Mouse (Mus musculus) T-helper 1 cell (primary cell): ENCODE results near the gene Kif13a.

Experiments used
- in situ Hi-C: fragments of 300-600 bp; cut with MboI, MseI; formaldehyde crosslinking; loops from one replicate; pipeline ENCODE4 v1.15.1; 2025; ENCODE audit warnings: high pct_unique_total_duplicates

Kif13a gene

DNA sequence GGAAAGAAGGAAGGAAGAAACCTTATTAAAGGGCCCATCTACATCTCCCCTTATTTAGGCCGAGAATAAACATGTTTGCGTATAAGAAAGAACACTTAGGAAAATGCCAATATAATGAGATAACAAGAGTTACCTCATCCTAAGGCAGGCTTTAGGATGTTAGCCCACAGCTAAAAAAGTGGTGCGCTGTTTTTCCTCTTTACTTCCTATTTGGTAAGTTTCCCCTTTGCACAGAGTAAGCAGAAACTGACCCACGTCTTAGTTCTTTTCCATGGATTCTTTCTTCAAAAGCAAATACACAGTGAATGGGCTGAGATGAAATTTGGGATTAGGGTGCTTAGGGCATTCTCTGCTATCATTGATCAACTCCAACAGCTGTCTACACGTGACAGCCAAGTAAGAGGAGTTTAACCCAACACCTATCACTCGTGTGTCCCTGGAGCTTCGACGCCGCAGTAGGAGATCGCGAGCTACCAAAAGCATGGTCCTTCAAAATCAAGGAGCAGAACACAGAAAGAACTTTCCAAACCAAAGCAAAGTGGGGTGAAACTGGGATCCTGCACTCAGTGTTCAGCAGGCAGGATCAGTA, 194.4 kb downstream of the Kif13a start:
- in situ Hi-C loops, result no loop called here

DNA sequence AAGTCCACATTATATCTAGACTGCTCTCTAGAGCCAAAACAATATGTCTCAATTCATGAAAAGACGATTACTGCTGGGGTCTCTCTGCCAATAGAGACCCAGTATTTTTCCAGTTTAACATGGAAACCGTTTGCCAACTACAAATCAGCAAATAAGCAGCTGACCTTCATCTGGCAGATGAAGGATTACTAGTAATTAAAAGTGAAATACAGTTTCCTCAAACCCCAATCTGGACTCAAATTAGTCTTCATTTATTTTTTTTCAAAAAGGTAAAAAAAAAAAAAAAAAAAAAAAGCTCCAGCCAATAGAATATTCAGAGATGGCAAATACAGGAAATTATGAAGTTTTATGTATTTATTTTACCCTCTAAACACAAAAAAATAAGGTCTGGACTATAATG, 199.7 kb downstream of the Kif13a start:
- in situ Hi-C loops, result no loop called here

DNA sequence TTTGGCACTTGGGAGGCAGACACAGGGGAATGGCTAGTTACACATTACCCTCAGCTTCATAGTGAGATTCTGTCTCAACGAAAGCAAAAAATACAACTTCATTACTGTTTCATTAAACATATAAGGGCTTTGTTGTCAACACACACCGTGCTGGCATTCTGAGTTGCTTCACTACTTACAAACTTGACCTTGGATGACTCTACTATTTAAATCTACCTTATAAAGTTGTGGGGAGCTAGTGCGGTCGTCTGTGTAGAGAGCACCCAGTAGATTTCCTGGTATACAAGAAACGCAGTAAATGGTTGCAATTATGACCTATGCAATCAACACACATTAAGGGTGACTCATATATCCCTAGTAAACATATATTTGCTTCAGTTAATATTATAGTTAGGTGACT, 201.3 kb downstream of the Kif13a start:
- in situ Hi-C loops, result no loop called here

DNA sequence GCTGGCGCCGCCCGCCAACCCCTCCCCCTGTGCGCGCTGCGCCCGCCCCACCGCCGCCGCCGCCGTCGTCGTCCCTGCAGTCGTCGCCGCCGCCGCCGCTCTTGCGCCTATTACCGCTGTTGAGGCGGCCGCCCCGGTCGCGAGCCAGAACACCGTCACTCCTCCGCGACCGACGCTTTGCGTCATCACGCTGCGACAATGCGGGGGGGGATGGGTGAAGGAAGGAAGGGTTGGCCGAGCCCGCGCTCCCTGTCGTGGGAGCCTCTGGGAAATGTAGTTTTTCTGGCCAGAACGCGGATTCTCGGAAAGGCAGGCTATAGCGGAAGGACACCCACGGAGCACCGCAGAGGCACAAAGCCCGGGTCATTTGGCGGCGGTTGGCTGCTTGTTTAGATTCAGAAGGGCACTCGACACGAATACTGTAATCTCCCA, 201.8 kb downstream of the Kif13a start, which contains the start of gene Nup153:
Nup153 (minus strand) TSS at position 104 of the 432 bp plus-strand sequence.
- in situ Hi-C loops, result no loop called here

DNA sequence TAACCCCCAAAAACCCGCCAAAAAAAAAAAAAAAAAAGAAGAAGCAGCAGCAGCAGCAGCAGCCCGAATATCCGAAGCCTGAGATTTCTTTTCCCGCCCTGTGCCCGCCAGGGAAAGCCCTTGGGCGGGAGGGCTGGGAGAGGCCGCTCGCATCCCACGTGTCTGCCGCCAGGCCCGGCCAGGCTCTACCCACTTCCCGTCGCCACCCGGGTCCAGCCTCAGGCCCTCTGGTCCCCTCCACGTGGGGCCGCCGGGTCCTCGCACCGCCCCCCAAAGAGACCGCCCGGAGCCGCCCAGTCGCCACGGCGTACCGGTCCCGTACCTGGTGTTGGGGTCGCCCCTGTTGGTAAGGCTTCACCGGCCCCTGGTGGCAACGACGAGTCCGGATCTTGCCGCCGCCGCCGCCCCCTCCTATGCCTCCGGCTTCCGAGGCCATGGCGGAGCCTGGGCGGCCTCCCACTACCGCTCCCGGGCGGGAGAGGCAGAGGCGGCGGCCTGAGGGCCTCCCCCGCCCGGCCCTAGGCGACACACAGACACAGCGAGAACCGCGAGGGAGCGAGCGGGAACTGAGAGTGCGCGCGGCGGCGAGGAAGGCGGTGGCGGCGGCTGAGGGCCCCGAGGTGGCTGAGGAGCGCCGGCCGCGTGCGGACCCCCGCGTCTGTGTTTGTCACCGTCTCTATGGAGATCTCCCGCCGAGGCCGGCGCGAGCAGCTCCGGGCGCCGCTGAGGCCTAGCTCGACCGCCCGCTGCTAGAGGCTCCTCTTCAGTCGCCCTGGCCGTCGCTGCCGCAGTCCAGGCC, 202.4 kb downstream of the Kif13a start:
- in situ Hi-C loops, result no loop called here

DNA sequence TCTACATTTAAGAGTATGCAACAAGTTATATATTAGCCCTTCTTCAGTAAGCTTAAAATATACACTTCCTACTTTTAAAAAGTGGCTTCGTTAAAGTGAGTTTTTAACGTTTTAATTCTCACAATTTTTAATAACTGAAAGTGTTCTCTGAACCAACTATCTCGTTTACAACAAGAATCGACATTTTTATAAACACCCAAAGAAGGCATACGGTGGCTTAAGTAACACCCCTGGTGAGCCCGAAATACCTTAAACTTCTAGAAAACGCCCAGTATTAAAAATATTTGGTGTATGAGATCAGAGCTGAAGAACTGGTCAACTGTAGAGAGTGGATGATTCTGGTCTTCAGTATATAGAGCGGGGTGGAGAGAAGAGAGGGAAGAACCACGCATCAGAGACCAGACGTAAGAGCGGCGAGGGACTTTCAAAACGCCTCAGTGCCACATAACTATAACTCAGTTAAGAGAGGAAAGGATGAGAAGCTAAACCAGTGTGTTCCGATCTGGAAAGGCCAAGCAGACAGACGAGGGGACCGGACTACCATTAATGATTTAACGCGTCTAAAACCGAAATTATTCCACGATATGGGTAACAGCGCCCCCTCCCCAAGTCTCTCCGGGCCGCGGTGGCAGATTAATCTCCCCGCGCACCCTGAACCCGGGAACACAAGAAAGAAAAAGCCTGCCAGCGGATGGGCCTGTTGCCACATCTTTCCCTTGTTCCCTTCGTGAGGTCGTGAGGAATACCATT, 203.2 kb downstream of the Kif13a start:
- in situ Hi-C loops, result no loop called here

DNA sequence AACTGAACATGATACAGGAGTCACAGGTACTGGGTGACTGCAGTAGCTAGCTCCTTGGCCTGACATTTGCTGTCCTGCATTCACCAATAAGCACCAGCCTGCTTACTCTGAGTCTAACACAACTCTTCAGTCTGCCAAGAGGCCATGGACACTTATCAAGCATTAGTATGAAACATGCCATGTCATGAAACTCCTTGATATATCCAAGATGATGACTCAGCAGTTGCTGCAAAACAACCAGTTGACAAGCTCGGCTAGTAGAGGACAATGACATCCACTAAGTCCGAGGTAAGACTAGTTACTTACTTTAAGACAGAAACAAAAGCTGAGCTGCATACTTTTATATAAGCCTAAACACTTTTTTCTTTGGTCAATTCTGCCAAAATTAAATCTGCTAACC, 204.4 kb downstream of the Kif13a start:
- in situ Hi-C loops, result no loop called here

DNA sequence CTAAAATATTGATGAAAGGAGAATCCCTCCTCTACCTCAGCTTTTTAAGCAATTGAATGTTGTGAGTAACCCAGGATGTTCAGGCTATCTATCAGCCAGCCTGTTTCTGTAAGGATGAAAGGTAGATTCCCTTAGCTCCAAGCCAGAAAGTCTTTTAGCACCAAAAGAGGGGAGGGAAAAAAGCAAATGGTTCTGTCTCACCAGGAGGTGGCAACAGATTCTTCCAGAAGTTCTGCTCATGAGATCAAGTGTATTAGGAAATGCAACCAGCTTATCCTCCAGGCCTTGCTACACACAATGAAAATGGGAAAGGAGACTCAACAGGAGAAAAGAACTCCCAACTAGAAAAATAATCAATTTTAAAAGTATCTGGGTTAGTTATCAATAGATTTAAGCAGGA, 205.3 kb downstream of the Kif13a start:
- in situ Hi-C loops, result no loop called here

DNA sequence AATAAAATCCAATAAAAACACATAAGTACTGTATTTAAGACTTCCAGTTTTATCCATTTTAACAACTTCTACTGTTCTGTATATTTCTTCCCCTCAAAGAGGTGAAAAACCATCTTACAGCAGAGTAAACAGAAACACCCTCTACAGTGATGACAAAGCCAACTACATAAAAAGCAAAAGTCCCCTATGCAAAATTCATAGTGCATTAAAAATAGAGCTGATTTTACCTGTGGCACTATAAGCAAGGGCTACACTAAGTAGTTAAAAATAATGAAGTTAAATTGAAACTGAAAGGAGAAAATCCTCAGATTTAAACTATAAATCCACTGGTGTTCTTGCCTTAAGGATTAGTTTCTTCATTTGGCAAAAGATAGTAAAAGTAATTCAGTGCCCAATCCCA, 208.7 kb downstream of the Kif13a start:
- in situ Hi-C loops, result no loop called here

DNA sequence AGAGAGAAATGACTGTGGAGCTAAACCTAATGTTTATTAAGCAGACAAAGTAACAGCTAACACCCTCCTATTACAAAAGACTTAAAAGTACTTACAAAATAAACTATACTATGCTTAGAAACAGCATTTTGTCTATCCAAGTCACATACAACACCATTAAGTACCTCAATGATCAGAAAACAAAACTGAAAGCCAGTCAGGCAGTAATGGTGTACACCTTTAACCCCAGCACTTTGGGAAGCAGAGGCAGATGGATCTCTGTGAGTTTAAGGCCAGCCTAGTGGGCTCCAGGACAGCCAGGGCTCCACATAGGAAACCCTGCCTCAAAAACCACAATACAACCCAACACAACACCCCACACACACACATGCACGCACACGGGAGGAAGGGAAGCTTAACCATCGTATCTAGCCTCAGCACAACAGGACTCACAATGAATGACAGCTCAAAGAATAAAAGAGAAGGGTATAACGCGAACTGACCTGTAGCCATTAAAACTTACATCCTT, 210.7 kb downstream of the Kif13a start:
- in situ Hi-C loops, result loop anchor here (5.0 kb wide), 1 partner anchor 37 kb away; no protein-coding TSS in a partner anchor

DNA sequence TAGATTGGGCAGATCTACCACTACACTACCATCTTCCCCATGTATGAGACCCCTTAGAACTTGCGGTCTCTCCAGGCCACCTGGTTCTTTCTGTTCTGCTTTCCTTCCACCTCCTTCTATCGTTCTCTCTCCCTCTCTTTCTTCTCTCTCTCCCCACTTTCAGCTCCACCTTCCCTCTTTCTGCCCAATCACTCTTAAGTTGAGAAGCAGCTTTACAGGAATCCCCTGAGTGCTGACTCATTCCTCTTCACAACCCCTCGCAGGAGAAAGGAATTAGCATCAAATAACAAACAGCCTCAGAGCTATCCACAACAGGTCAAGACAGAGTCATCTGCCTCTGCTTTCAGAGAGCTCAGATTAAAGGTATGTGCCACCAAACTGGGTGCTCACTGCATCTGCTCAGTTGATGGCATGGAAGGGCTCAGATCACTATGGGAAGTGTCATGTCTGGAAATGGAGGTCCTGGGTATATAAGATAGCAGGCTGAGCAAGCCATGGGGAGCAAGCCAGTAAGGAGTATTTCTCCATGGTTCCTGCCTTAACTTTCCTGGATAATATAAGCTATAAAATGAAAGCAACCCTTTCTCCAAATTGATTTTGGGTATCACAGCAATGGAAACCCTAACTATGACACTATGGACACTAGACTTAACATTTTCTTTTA, 213.6 kb downstream of the Kif13a start:
- in situ Hi-C loops, result loop anchor here (5.0 kb wide), 1 partner anchor 34 kb away; no protein-coding TSS in a partner anchor

DNA sequence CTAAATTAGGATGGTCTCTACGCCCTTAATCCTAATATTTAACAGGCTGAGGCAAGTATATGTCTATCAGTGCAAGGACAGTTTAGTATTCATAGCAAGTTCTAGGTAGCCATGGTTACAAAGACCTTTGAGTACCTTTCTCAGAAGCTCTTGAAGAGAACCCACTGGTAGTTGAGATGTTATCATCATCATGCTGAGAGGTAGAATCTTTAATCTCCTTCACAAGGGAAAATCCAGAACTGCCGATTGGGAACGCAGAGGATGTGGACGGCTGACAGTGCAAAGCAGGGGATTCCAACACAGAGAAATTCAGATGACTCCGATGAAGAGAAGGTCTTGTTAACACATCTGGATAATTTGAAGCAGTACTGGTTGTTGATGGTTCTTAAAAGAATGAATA, 216.2 kb downstream of the Kif13a start:
- in situ Hi-C loops, result no loop called here

DNA sequence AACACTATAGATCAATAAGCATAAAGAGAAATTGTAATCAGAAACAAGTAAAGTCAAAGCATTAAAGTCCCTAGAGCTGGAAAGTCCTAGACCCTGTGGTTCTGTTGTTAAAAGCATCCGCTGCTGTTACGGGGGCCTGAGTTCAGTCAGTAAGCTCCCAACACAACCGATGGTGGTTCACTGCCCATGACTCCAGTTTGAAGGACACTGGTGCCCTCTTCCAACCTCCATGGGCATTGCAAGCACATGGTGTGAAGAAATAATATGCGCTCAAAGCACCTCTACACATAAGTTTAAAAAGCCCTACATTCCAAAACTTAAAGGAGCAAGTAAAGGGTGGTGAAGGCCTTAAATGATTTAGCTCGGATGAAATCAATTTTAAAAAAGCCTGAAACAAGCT, 226.5 kb downstream of the Kif13a start:
- in situ Hi-C loops, result no loop called here

DNA sequence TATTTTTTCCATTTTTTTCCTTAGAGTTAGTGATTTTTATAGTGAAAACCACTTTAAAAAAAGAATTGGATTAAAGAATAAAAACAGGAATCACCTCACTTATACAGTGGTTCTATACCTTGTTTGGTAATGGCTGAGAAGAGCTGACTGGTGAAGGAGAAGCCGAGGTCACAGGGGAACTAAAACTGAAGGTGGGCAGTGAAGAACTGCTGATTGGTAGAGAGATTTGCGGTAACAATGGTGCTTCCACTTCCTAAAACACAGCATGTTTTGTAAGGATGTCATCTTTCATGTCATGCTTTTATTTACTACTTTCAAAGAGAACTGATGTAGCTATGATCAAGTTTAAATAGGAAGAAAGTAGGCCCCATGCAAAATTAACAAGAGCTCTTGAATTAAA, 228.2 kb downstream of the Kif13a start:
- in situ Hi-C loops, result no loop called here

DNA sequence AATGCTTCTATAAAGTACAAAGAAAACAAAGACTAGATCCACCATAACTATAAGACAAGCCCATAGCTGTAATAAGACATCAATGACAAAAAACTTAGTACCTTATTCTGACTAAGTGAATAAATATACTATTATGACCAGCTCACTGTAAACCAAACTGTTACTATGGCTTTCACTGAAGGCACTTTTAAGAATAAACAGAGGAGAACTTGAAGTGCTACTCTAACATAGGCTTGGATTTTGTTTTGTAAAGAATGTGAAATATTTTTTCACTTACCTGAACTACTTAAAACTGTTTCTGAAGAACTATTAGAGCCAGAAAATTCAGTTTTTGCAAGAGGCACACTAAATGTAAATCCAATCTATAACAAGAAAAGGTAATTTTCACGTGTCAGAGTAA, 230.3 kb downstream of the Kif13a start:
- in situ Hi-C loops, result no loop called here
